11 mouse cellular contexts compared by ENCODE assay signal in genomic region chr2:117475561-117475960, GRCm38 (mm10).
DNase-seq lines count a peak whose midpoint lies in the region; ATAC-seq lines count a peak whose summit lies in the region.
"Had no signal": no experiment of that assay in that cellular context is flagged by ENCODE, and none has a peak within 500 bp of the region (broad histone marks: within the 10 kb centered on the region; RNA-seq: fewer than 3 reads in every experiment).

No protein-coding gene starts in this region.

- peak; percentile 3 to 15 for DNase-seq in heart, postnatal 10 days
- no peak for DNase-seq in heart, postnatal 36 days
- DNase-seq in midbrain, embryonic 14.5 days: peak; percentile 16
- peak; percentile 39 for DNase-seq in brain, adult 2 months (ENCODE audit: low read depth, low spot score)
- peak; percentile 2 for DNase-seq in splenic B cell, adult 2 months (ENCODE audit: low read depth, low spot score)
- no peak for DNase-seq in testis, postnatal 10 days (ENCODE audit: low spot score)
- no peak for DNase-seq in testis, postnatal 14 days (ENCODE audit: low spot score)
- DNase-seq: cerebellum, postnatal 36 days had no signal

- WGBS in midbrain, embryonic 14.5 days: 51% methylated on average over 3 of the region's 3 CpGs
- WGBS in midbrain, embryonic 16.5 days: 51% methylated on average over 3 of the region's 3 CpGs

- no peaks in the 10 kb centered on the region for H3K9me3 ChIP-seq in midbrain, embryonic 14.5 days (ENCODE audit: control insufficient read depth, low read length)
- H3K9me3 ChIP-seq in midbrain, embryonic 16.5 days (replicated peaks; ENCODE audit: control insufficient read depth, low read length, poor library complexity, severe bottlenecking): no peaks in the 10 kb centered on the region
- H3K9me3 ChIP-seq: neural tube, embryonic 13.5 days had no signal

- H3K27ac ChIP-seq in midbrain, embryonic 14.5 days (replicated peaks; ENCODE audit: low read depth, low read length): no peak overlapping the region
- H3K27ac ChIP-seq in midbrain, embryonic 16.5 days (ENCODE audit: low read length): no peak overlapping the region
- H3K27ac ChIP-seq: neural tube, embryonic 13.5 days had no signal

- no peak overlapping the region for H3K9ac ChIP-seq in midbrain, embryonic 14.5 days (replicated peaks; ENCODE audit: low read length)
- no peak overlapping the region for H3K9ac ChIP-seq in midbrain, embryonic 16.5 days (ENCODE audit: low read depth, low read length)
- H3K9ac ChIP-seq: neural tube, embryonic 13.5 days had no signal

- intact Hi-C loops in heart, postnatal 10 days (cut with DNase I): no loop called here
- intact Hi-C loops in heart, postnatal 36 days (cut with DNase I): no loop called here

- H3K36me3 ChIP-seq in midbrain, embryonic 14.5 days (ENCODE audit: control insufficient read depth, insufficient read depth, low read length): no peaks in the 10 kb centered on the region
- no peaks in the 10 kb centered on the region for H3K36me3 ChIP-seq in midbrain, embryonic 16.5 days (ENCODE audit: control insufficient read depth, insufficient read depth, low read length)
- H3K36me3 ChIP-seq in splenic B cell, adult 2 months (ENCODE audit: control insufficient read depth, insufficient read depth, low read length, poor library complexity, severe bottlenecking): no peaks in the 10 kb centered on the region
- H3K36me3 ChIP-seq: neural tube, embryonic 13.5 days had no signal

- no peaks in the 10 kb centered on the region for H3K27me3 ChIP-seq in midbrain, embryonic 14.5 days (ENCODE audit: control insufficient read depth, insufficient read depth, low read length)
- no peaks in the 10 kb centered on the region for H3K27me3 ChIP-seq in midbrain, embryonic 16.5 days (ENCODE audit: control insufficient read depth, insufficient read depth, low read depth, low read length)
- H3K27me3 ChIP-seq in splenic B cell, adult 2 months (ENCODE audit: control insufficient read depth, insufficient read depth, low read length, poor library complexity, severe bottlenecking): no peaks in the 10 kb centered on the region
- H3K27me3 ChIP-seq: neural tube, embryonic 13.5 days had no signal

- no peaks in the 10 kb centered on the region for H3K4me1 ChIP-seq in midbrain, embryonic 14.5 days (ENCODE audit: control insufficient read depth, insufficient read depth, low read length)
- no peaks in the 10 kb centered on the region for H3K4me1 ChIP-seq in midbrain, embryonic 16.5 days (ENCODE audit: control insufficient read depth, insufficient read depth, low read length)
- H3K4me1 ChIP-seq: neural tube, embryonic 13.5 days had no signal

- no peak overlapping the region for H3K4me3 ChIP-seq in midbrain, embryonic 14.5 days (replicated peaks; ENCODE audit: low read depth, low read length)
- H3K4me3 ChIP-seq in midbrain, embryonic 16.5 days (ENCODE audit: low read depth, low read length): no peak overlapping the region
- H3K4me3 ChIP-seq: neural tube, embryonic 13.5 days had no signal

- no peak overlapping the region for H3K4me2 ChIP-seq in midbrain, embryonic 14.5 days (ENCODE audit: low read length)
- H3K4me2 ChIP-seq in midbrain, embryonic 16.5 days (ENCODE audit: low read length): no peak overlapping the region
- H3K4me2 ChIP-seq: neural tube, embryonic 13.5 days had no signal

- no peak for ATAC-seq in midbrain, embryonic 14.5 days (ENCODE audit: low FRiP score, low TSS enrichment)
- ATAC-seq in midbrain, embryonic 16.5 days: no peak
- ATAC-seq: hindbrain, embryonic 16.5 days had no signal

Comparison
In these comparisons a context has a peak if more than half of its experiments do, and no peak if none do; other contexts are left out.
1. DNase-seq: peak in heart, postnatal 10 days (2 of 2), midbrain, embryonic 14.5 days (single experiment), brain, adult 2 months (single experiment) and splenic B cell, adult 2 months (single experiment); none in heart, postnatal 36 days (0 of 2), testis, postnatal 10 days (single experiment) and testis, postnatal 14 days (single experiment).